Mouse (Mus musculus) heart, embryonic 10.5 days (tissue): ENCODE measurements around the gene Mup11. TPM values are rescaled to one million over a fixed set of nuclear protein-coding genes. Genes with fewer than 3 reads are reported as not detected.
"Not testable (repeated sequence)": the region's sequence is repeated elsewhere in the genome, so short reads cannot be mapped to it uniquely, and the experiment has no call there.

Experiments used
- DNase-seq: peaks from one replicate; pipeline ENCODE4 v3.0.0-alpha.2; 2017; ENCODE audit warnings: low spot score
- H3K27ac ChIP-seq: fragments of 300-500 bp; sonication (generic); 2 replicates; pipeline ENCODE4 v1.5.1; 2016; ENCODE audit warnings: mild to moderate bottlenecking
- H3K27me3 ChIP-seq: fragments of 300-500 bp; sonication (generic); 2 replicates; pipeline ENCODE4 v1.6.1; 2016; ENCODE audit warnings: mild to moderate bottlenecking; ENCODE audit not compliant: poor library complexity, insufficient read depth, severe bottlenecking
- H3K36me3 ChIP-seq: fragments of 300-500 bp; sonication (generic); 2 replicates; pipeline ENCODE4 v1.6.1; 2016; ENCODE audit warnings: mild to moderate bottlenecking, moderate library complexity
- H3K4me1 ChIP-seq: fragments of 300-500 bp; sonication (generic); 2 replicates; pipeline ENCODE4 v1.6.1; 2016; ENCODE audit warnings: mild to moderate bottlenecking
- H3K4me3 ChIP-seq: fragments of 300-500 bp; sonication (generic); 2 replicates; pipeline ENCODE4 v1.5.1; 2016; ENCODE audit warnings: mild to moderate bottlenecking, moderate library complexity
- H3K9me3 ChIP-seq: fragments of 300-500 bp; sonication (generic); 2 replicates; pipeline ENCODE4 v1.6.1; 2016; ENCODE audit warnings: mild to moderate bottlenecking, moderate library complexity
- WGBS: fragments of 180-500 bp; shearing (Covaris S2); methylation state at CpG from one replicate; pipeline ENCODE4 v1.1.7; 2016; 5-methylcytosine and 5-hydroxymethylcytosine counted together
- polyA plus RNA-seq: library from polyadenylated mRNA; unstranded; fragments of >200 nt; fragmentation: Nextera tagmentation; extraction: Ambion mirVana; gene quantifications from 2 replicates; pipeline ENCODE4 v1.2.1, GENCODE M21; 2016

Mup11 gene
- not detected in 2 replicates for polyA plus RNA-seq

GRCm38 (mm10) chr4:60662311-60662710, at the start of gene Mup11:
Mup11 (minus strand) TSS chr4:60662411.
- WGBS, result 80% methylated on average over 4 of the region's 5 CpGs
- H3K36me3 ChIP-seq, H3K4me3 ChIP-seq, H3K27ac ChIP-seq, H3K9me3 ChIP-seq, DNase-seq, H3K4me1 ChIP-seq, H3K27me3 ChIP-seq: not testable (repeated sequence)

Other genes starting within 250 kb of the Mup11 start
- not detected in 2 replicates for gene Mup9, start 240.5 kb downstream of the Mup11 start, polyA plus RNA-seq
- not detected in 2 replicates for gene Mup1, start 160.5 kb downstream of the Mup11 start, polyA plus RNA-seq
- gene Mup10, start 80.2 kb downstream of the Mup11 start, polyA plus RNA-seq, result not detected in 2 replicates
- not detected in 2 replicates for gene Mup12, start 78.9 kb upstream of the Mup11 start, polyA plus RNA-seq
- not detected in 2 replicates for gene Mup22, start 159.1 kb upstream of the Mup11 start, polyA plus RNA-seq